Mouse (Mus musculus) stomach, postnatal 0 days (tissue): ENCODE measurements around the gene Bicc1.

Source experiments
- CTCF ChIP-seq: IDR thresholded peaks from 2 replicates; pipeline ENCODE4 v1.5.1; 2016; ENCODE audit warnings: antibody characterized with exemption, low read depth, mild to moderate bottlenecking, moderate library complexity
- EP300 ChIP-seq: optimal IDR thresholded peaks from 2 replicates; pipeline ENCODE3; 2016; ENCODE audit warnings: antibody characterized with exemption

- no peak for TF ChIP-seq CTCF
- no peak for TF ChIP-seq EP300
Observed at GRCm38 (mm10) chr10:71028066-71028844, 131.2 kb downstream of the Bicc1 start.
